Mouse (Mus musculus) cerebellum, postnatal 36 days (tissue): Measurements from ENCODE around the gene Wdr17.
A peak's percentile ranks its signal among the peaks of the same experiment; 100 is the strongest.
"Not testable (repeated sequence)": the region's sequence is repeated elsewhere in the genome, so short reads cannot be mapped to it uniquely, and the experiment has no call there.

Experiments used
- DNase-seq, 2 experiments: peaks; one replicate each; pipeline ENCODE4 v3.0.0; 2021 to 2022; ENCODE audit warnings: mixed read lengths in 2 of 2

Wdr17 gene

DNA sequence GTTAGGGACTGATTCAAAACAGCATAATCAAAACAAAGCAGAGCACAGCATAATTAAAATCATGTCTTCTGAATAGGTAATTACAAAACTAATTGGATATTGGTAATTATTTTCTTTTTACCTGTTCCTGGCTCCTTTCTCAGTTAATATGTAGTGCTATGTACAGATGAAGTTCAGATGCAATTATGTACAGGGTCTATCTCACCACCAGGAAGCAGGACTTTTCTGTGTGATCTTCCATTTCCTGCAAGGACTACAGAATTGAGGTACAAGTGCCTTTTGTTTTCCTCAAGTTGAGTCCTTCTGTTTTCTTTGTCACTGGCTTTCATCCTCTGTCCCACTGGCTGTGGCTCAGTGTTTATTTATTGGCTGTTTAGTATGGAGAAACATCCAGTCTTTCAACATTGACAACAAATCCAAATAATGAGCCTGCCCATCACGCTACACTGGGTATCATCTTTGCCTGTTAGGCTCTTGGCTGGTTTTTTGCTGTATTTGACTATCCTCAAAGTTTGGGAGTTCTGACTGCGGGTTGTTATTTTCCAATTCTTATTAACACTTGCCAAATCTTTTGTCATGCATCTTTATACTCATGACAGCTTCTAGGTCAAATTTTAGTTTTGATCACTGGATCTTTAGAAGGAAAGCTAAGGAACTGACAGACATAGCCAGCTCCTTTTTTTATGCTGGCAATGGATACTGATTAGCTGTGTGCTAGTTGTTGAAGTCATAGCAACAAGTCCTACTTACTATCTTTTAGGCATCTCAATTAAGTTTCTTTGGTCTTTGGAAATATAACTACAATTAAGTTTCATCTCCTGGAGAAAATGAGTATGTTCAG is 94.9 kb downstream of the Wdr17 start:
- no peak for DNase-seq

DNA sequence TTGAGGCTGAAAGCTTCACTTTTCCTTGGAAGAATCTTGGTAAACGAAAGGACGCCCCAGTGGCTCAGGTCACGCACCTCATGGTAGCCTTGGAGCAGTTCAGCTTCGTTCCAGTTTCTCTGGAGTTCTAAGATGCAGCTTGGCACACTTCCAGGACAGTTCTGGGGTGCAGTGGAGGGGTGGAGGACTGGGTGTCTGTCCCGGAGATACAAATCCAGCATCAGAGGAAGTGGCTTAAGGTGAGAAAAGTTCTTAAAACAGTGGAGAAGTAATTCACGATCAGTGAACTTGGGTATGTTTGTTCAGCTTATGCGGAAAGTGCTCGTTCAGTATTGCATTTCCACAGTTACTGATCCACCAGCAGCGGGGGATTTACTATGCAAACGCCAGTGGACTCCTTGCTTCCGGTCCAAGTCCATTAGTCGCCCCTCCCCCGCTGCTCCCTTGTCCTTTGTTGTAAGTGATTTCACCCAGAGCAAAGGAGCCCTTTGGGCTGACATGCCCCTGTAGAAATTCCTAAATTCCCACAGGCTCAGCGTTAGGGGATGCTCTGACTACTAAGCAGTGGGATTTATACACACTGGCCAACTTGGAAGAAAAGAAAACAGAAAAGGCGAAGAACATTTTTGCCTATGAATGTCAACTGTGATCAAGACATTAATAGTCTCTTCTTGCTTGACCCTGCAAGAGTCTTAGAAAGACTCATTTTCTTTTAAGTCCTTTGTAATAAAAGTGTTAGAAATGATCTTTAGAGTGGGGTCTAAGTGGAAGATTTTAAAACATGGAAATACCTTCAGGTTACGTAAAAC is 106.6 kb downstream of the Wdr17 start:
- DNase-seq: peak; percentile 15 to 33

DNA sequence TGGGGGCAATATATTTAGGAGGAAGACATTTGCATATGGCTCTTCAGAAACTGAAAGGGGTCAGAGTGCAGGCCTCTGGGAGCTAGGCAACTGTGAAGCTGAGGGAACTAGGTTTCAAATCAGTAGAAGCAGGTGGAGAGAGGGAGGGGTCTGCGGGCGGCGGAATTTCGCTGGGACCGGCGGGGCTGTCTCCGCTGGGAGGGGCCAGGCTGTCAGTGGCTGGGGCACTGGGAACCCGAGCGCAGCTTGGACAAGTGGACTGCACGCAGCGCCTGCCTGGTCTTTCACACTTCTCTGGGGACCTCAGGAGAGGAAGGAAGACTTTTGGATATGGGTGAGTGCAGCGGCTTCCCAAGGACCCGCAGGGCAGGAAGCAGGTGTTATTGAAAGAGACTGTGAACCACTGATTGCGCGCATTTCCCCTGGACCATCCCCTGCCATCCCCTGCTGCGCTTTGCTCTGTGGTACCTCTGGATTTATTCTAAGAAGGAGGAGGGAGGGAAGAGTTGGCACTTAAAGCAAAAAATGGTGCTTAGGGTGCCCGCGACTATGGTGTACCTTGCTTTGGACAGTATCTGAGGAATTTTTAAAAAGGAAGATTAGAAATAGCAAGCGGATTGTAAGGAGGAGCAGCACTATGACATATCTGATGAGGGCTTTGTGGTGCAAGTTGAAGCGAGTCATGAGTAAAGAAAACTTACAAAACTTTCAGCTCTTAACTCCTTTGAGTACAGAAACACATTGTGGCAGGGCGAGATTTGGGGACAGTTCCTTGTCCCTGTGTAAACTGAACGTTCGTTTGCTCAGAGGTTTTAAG is 107.5 kb downstream of the Wdr17 start:
- DNase-seq: peak; percentile 12 to 15

DNA sequence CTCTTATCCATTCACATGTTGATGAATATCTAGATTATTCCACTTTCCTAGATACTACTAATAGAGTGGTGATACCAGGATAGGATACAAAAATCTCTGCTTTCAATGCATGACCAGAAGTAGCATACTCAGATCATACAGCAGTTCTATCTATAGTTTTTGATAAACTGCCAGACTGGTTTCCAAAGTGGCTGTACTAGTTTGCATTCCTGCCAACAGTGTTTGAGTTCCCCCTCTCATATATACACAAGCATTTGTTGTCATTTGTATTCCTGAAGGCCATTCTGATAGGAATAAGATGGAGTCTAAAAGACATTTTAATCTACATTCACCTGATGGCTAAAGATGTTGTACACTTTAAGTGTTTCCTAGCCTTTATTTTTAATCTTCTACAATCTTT is 110.0 kb downstream of the Wdr17 start:
- DNase-seq: no peak

DNA sequence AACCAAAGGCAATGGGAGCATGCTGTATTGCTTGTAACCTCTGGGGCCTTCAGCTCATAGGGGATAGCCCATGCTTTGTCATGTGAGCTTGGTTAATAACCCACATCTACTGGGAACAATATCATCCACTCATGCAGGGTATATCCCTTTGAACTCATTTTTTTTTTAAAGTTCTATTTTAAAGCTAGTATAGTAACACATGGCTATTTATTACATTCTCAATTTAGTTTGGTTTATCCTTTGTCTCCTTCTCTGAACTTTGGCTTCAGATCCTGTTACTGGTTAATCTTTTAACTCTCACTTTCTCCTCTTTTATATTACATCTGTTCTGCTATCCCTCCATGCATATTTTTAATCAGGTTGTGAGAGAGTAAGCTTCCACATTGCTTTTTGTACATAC is 110.7 kb downstream of the Wdr17 start:
- DNase-seq: no peak

DNA sequence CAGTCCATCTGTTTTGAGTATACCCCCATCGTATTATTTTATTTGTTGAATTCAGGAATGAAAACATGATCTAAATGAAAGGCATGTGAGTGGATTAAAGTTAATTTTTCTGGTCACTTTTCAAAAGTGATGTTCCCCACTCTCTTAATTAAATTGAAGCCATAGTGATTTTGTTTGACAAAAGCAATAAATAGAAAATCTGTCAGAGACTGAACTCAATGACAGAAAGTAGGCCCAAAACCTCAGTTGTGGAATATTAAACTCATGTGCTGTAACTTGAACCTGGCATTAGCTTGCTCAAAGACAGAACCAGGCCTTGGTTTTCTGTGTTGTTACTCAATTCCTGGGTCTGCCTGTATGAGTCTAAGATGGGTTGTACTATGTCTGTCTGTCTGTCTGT is 129.3 kb downstream of the Wdr17 start:
- no peak for DNase-seq

DNA sequence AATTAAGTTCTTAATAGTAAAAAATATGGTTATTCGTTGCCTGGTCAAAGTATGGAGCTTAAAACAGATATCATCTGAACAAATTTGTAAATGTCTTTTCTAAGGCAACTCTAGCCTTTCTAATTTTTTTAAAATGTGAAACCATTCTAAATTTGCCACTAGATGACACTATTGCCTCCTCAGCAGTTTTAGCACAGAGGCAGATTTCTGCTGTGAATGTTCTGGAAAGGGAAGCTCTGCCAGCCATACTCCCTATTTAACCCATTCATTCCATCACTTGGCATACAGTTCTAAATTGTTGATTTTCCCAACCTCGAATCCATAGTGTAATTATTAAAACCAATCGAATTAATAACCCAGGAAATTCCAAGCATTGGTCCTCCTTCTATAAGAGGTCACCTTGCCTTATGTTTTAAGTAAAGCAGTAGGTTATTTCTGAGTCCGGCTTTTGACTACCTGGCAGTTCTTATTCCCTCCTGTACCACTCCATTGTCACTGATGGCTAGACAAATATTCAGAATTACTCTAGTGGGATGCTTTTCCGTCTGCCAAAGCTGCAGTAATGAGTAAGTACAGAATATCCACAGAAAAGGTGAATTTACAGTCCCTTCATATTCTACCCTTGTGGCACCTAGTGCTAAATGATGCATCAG is 150.2 kb downstream of the Wdr17 start:
- DNase-seq: no peak

DNA sequence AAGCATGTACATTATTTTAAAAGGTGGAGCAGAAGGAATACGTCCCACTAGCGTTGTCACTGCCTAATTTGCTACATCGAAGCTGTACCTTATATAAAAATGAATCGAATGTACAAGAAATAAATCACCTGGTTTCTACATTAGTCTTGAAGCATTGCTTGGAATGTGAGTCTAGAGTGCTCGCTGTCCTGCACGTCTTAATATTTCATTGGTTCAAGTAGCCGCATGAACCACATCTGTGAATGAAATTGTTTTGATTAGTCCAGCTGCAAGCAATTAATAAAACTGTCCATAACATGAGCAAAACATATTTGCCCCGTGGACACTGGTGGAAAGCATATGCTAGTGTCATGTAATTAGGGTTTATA is 162.3 kb downstream of the Wdr17 start:
- no peak for DNase-seq

DNA sequence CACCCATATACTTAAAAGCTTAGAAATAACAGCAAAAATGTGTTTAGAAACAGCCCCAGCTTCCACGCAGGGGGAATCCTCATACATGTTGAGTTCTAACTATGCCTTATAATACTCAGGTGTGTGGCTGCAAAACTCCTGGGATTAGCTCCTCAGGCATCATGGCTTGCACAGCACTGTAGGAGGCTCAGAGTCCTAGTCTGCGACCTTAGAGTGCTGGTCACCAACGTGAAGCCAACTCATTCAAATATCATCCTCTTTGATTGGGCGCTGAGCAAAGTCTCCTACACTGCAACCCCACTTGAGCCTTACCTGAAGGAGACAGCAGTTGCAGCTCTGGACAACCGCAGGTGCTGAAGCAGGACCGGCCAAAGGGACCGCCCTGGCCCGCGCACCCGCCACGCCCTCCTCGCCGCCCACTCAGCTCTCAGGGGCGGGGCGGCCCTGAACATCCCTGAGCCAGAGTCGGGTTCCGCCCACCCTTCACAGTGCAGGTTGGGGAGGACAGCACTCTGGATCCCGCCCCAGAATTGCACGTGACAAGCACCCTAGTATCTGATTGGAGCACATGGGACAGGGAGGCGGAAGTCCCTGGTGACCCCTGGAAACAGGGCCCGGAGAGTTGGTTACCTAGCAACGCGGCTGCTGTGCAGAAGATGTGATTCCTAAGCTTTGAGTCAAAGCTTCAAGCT is 162.9 kb downstream of the Wdr17 start:
- DNase-seq: peak; percentile 88 to 91

DNA sequence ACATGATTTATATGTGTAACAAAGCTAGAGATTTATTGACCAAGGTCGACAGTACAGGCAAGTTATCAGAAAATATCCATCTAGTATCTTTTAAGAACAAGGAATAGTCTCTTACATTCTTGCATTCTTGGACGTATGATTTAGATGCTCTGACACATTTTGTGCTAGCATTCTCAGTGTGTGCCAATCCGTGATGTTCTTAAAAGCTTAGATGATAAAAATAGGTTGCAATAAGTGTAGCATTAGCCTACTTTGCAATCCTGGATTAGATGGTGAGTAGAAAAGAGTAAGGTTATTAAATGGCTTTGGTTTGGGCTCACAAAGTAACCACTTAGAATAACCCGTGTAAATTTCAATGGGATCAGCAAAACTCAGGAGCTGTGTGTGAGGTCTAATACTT is 168.5 kb downstream of the Wdr17 start:
- DNase-seq: no peak

DNA sequence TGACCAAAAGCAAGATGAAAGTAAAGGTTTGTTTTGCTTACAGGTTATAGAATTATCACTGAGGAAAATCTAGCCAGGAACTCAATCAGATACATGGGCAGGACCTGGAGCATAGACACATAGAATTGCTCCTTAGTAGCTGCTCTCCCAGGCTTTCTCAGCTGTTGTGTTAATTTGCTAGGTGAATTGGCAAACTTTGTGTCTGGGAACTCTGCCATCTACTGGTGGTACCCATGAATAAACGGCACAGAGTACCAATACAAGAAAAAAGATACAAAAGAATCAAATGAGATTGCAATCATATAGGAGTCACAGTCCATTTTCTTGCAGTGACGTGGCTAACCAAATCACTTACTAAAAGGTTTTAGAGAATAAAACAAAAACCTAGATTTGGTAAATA is 181.2 kb downstream of the Wdr17 start:
- DNase-seq: no peak

DNA sequence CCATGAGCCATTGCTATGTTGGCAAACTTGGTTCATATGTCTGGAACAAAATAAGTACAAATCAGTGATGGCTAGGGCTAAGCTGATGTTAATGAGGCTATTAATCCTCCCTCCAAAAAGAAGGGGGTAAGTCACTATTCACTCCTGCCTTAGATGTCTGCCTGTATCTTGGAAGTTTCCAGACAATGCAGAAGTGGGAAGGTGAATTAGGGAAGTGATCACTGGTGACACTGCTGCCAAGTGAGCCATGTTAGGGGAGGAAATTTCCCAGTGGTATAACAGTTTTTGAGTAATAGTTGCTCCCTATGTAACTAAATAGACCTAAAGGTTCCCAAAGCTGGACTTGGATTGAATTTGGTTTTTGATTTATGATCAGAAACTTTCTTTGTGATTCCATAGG is 215.2 kb downstream of the Wdr17 start:
- no peak for DNase-seq

DNA sequence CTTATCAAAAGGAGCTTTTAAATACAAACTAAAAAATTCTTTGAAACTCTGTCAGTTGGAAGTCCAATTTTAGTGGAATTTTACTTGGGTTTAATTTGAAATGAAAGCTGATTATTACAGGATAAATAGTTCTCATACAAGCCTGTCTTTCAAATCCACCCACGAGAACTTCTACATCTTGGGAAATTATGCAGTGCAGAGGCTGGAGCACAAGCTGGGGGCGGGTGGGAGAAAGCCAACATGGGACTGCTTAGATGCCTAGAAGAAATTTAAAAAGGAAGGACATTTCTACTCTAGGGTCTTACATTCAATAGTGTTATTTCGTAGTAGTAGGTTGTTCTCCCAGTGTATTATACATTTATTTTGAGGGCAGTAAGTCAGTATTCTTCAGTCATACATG is 219.2 kb downstream of the Wdr17 start:
- no peak for DNase-seq

DNA sequence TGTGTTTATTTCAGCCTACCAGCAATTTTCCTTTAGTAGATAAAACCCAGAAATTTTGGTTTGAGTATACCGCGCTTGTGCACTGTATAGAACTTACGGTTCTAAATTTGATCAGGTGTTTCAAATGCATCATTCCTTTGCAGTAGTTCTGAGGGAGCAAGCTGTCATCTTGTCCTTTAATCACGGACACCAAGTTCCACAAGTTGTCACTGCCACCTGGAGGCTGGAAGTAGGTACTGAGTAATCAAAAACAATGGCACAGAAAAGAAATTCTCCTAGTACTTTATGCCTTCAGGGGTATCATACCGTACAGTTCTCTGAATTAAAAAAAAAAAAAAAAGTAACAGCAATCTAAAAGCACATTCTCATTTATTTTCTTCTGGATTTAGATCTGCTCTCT is 226.3 kb downstream of the Wdr17 start:
- peak; percentile 33 to 64 for DNase-seq

DNA sequence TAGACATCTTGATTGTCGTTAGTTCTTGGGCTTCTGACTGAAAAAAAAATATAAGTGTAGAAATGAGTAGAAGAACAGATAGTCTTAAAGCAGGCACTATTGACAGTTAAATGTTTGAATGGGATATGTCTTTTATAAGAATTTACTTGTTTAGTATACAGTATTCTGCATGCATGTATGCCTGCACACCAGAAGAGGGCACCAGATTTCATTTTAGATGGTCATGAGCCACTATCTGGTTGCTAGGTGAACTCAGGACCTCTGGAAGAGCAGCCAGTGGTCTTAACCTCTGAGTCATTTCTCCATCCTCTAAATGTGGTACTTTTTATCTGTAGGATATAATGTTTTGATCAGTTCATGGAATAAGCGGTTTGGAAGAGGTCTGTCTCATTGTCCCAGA is 227.3 kb downstream of the Wdr17 start:
- DNase-seq: no peak

DNA sequence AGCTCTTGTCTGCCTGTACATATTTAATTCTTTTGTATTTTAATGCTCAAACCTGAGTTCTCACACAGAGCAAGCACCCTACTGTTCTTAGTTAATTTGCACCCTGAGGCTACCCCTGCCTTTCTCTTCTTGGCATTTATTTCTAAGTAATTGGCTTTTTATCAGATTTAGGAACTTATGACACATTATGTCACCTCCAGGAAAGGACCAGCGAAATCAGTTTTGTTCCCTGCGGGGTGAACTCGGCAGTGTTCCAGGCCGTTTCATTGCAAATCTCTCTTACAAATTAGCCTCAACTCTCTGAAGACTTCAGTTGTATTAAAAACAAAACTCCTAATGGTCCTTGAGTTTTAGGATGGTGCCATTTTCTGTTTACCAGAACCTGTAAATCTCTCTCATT is 248.3 kb downstream of the Wdr17 start:
- peak; percentile 41 to 45 for DNase-seq

DNA sequence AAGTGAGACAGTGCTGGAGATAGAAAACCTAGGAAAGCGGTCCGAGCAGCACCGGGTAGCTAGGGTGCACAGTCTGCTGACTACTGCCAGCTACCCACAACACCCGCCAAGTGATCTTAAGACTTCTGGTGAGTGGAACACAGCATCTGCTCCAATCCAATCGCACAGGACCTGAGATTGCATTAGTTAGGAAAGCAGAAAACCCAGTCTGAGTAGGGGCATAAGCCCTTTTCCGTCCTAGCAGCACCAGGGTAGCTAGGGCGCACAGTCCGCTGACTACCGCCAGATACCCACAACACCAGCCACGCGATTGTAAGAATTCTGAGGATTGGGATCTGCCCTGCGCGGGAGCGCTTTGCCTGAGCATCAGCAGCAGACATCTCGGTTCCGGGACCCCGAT is 270.3 kb downstream of the Wdr17 start:
- not testable (repeated sequence) for DNase-seq

DNA sequence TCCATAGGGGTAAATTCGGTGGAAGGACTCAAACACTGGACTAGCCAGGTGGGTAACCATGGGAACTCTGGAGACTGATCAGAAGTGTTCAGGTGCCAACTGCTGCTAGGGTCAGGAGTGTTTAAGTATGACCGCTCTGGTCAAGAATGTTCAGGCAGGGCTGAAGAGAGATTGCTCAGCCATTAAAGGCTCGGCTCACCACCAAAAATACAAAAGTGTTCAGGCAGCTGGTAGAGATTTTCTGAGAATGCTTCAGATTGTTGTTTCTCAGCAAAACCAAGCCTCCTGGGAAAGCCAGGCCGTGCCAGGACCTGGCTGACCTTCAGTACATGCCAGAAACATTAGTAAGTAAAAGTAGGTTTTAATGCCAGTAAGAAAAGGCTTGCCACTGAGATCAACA is 276.7 kb downstream of the Wdr17 start:
- DNase-seq: no peak

DNA sequence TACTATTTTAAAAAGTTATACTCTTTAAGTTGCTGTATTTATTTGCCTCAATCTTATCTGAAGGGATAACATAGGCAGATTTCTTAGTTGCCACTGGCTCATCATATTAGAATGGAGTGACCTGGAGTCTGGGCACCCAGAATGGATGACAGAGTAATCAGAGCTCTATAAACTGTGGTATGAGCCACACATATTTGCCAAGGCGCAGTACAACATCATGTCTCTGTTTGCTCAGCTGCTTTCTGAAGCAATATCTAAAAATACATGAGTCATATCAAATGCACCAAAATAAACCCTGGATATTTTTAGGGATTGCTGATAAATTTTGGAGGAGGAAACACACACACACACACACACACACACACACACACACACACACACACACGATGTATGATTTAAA is 277.6 kb downstream of the Wdr17 start:
- DNase-seq: no peak

DNA sequence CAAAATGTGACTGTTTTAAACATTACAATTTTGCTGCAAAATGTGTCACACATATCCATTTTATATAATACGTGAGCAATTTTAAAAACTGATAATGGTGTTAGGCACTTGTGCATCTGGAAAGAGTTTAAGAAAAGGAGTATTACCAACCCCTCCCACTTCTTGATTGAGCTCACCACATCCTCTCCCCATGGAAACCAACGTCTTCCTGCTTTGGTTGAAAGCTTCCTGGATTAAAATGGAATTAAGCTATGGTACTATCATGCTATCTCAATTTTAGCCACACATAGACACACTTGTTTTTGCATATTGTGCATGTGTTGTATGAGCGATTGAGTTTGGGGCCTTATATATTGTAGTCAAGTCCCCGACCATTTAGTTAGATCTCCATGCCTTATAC is 283.5 kb downstream of the Wdr17 start:
- no peak for DNase-seq

DNA sequence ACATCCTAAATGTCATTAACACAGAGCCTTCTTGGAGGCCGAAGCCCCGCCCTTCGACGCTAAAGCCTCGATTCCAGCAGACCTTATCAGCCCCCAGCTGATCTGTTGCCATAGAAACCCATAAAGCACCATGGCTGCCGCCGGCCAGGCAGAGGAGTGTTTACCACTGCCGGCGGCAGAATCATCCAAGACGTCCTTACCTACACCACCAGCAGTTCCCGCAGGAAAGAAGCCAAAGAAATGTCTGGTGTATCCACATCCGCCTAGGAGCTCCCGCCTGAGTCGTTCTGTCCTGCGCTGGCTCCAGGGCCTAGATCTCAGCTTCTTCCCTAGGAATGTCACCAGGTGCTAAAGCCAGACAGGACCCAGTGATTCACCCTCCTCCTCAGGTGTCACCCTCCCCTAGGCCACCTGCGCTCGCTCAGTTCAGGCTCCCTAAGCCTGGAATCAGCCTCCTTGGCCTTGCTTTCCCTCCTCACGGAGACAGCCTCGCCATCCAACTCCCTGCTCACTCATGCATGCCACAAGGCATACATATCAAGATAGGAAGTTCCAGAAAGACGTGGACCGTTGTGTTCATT is 286.2 kb downstream of the Wdr17 start, which contains the start of gene Spata4:
Gene Spata4, plus strand, starts transcription at position 111 of the 581 bp plus-strand sequence.
- DNase-seq: peak; percentile 7 to 10

DNA sequence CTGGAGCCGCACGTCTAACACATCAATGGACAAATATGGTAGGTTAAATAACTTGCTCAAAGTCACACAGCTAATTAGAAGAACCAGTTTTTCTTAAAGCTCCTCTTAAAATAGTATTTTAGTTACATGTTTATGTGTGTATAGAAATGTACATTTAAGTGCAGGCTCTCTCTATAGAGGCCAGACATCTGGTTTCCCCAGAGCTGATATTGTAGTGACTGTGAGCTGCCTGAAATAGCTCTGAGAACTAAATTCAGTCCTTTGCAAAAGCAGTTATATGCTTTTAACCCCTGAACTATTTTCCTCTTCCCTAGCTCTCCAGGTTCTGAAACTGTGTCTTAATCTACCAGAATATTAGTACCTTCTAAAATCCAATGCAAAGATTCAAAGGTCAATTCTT is 289.6 kb downstream of the Wdr17 start:
- DNase-seq: no peak
